Mouse (Mus musculus): ENCODE data around the gene Ajuba.

The Ajuba gene

DNA sequence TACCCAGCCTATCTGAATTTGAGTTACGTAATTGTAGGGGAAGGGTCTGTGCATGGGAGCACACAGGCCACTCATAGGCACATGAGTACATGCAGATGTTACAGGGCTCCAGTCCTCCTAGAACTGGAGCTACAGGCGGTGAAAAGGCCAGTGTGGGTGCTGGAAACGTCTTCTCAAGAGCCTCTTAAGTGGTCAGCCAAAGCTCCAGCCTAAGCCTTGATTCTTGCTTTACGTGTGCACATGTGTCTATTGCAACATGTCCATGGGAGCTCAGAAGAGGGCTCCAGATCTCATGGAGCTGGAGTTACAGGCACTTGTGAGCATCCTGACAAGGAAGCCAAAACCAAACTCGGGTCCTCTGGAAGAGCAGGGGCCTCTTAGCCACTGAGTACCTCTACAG, 32.7 kb downstream of the Ajuba start:
- DNase-seq (ENCODE audit: low read depth): no peak

DNA sequence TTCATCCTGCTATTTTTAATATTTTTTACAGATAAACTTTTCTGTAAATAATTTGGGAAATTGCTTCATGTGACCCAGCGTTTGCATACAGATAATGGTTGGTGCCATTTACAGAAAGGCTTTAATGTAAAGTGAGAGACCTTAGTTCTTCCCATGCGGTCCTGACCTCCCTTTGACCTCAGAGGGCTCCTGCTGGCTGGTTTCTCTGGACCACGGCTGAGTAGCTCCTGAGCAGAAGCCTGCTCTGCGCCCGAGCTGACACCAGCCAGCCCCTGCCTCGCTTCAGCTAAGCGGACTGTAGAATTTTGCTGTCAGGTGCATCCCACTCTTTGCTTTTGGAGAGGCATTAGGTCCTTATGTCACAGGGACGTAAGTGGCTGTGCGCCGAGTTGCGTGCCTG, 36.6 kb downstream of the Ajuba start:
- DNase-seq (ENCODE audit: low read depth): no peak

- no peak for DNase-seq (ENCODE audit: low read depth)
Observed at GRCm38 (mm10) chr14:54538580-54538979, 38.8 kb downstream of the Ajuba start.

- DNase-seq (ENCODE audit: low read depth): peak; percentile 58
Observed at GRCm38 (mm10) chr14:54528446-54529111, 48.8 kb downstream of the Ajuba start.

- no peak for DNase-seq (ENCODE audit: low read depth)
Observed at GRCm38 (mm10) chr14:54528007-54528393, 49.4 kb downstream of the Ajuba start.

DNA sequence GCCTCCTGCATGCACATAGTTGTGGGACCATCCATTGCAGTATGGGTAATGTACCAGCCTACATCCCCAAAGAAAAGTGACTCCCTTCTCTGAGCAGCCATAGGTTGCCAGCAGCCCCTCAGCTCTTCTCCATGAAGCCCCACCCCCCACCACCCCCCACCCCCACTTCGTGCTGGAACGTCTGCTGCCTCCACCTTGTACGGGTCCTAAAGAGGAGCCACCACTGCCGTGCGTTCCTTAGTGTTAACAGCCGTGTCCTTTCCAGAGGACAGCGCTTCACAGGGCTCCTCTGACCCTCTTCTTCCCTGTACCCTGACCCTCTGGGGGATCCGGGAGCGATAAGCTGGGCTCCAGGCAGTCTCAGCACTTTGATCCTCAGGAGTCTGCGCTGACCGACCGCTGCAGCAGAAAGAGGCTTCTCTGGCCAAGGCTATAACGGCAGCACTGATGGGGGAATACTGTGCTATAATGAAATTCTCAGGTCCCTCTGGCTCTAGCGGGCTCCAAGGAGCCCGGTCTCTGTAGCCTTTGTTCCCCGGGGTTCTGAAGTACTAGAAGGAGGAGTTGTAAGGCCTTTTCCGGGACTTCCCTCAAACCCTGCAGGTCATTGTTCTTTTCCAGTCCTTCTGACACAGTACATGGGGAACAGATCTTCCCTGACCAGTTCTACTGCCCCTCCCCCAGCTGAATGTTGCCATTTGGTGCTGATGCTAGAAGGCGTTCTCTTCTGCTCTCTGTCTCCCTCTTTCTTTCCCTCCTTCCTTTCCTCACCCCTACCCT, 49.9 kb downstream of the Ajuba start:
- DNase-seq (ENCODE audit: low read depth): no peak

- no peak for DNase-seq (ENCODE audit: low read depth)
Observed at GRCm38 (mm10) chr14:54523600-54523999, 53.8 kb downstream of the Ajuba start.

Measured in c-Kit-positive CD71-positive TER-119-negative erythroid progenitor cells, embryonic 14.5 days (primary cell).